ENCODE assay signal across 13 mouse cellular contexts in the genomic region with DNA sequence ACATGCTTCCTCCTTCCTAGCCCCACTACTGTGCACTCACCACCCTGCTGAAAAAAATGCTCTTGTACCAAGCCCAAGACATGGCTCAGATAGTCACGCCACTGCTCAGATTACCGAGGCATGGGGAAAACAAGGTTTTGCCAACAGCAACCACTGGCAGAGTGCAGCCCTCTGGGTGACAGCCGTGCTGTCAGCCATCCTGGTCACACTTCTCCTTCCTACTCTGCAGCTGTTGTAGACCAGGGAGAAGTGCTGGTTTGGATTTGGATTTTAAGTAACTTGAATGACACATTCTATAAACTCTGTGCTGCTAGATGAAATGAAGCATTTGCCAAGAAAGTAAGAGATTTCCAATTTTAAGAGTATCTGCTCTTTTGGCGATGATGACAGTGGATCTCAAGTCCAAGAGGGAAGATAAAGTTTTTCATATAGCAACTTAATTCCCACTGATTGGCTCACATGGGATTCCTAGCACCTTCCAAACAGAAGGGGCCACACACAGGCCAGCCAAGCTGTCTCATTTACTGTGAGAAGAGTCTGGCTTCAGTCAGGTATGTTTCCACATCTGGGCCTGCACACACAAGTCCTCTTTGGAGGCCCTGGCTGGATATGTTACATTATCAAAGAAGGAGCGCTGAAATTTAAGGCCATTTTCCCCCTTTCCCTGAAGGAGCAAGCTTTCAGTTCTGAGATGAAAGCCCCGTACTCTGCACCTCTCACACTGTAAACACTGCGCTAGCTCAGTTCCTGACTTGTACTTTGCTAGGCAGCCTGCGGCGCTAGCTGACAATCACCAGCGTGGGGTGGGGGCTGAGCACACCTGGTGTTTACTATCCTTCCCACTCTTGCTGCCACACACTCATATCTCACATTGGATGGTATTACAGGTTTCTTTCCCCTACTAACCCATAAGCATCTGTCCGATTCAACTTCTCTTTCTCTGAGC.
DNase-seq lines count a peak whose midpoint lies in the region; ATAC-seq lines count a peak whose summit lies in the region.
"Had no signal": no experiment of that assay in that cellular context is flagged by ENCODE, and none has a peak within 500 bp of the region (broad histone marks: within the 10 kb centered on the region; RNA-seq: fewer than 3 reads in every experiment).

No protein-coding gene starts in this region.

- H3K4me3 ChIP-seq in lung, embryonic 16.5 days (ENCODE audit: low read length), result no peak overlapping the region
- no peak overlapping the region for H3K4me3 ChIP-seq in intestine, embryonic 15.5 days (replicated peaks)
- H3K4me3 ChIP-seq in stomach, embryonic 14.5 days (ENCODE audit: low read depth, low read length), result no peak overlapping the region
- H3K4me3 ChIP-seq in forebrain, embryonic 15.5 days, result no peak overlapping the region
- H3K4me3 ChIP-seq: erythroblast, embryonic 14.5 days had no signal

- peaks cover 2% of the 10 kb centered on the region; the same call in 1 of the 2 replicates for H3K36me3 ChIP-seq in lung, embryonic 16.5 days (ENCODE audit: control insufficient read depth, insufficient read depth, low read length)
- H3K36me3 ChIP-seq in intestine, embryonic 15.5 days, result peaks cover 7% of the 10 kb centered on the region; the same call in 1 of the 2 replicates
- no peaks in the 10 kb centered on the region; the same call in 1 of the 2 replicates for H3K36me3 ChIP-seq in stomach, embryonic 14.5 days (ENCODE audit: control insufficient read depth, insufficient read depth, low read length)
- peaks cover 18% of the 10 kb centered on the region; the same call in 1 of the 2 replicates for H3K36me3 ChIP-seq in forebrain, embryonic 15.5 days

- 24% methylated on average over 11 of the region's 11 CpGs for WGBS in lung, embryonic 16.5 days
- 57% methylated on average over 11 of the region's 11 CpGs for WGBS in intestine, embryonic 15.5 days
- WGBS in stomach, embryonic 14.5 days, result 39% methylated on average over 11 of the region's 11 CpGs
- 90% methylated on average over 11 of the region's 11 CpGs for WGBS in forebrain, embryonic 15.5 days

- H3K27me3 ChIP-seq in lung, embryonic 16.5 days (ENCODE audit: control insufficient read depth, insufficient read depth, low read depth, low read length), result no peaks in the 10 kb centered on the region
- no peaks in the 10 kb centered on the region for H3K27me3 ChIP-seq in intestine, embryonic 15.5 days (replicated peaks)
- H3K27me3 ChIP-seq in stomach, embryonic 14.5 days (ENCODE audit: control insufficient read depth, insufficient read depth, low read length), result no peaks in the 10 kb centered on the region
- H3K27me3 ChIP-seq in forebrain, embryonic 15.5 days, result no peaks in the 10 kb centered on the region

- peak; percentile 92 for ATAC-seq in lung, embryonic 16.5 days (ENCODE audit: low read depth)
- ATAC-seq in intestine, embryonic 15.5 days, result 0 out of 2 replicates have a peak, but pooled peaks have one; percentile 51
- ATAC-seq in stomach, embryonic 14.5 days (ENCODE audit: insufficient number of reproducible peaks, insufficient read depth, low FRiP score, low read depth), result peak; percentile 79
- no peak for ATAC-seq in forebrain, embryonic 15.5 days (replicated peaks)

- no peak overlapping the region; the same call in 1 of the 2 replicates for H3K9ac ChIP-seq in lung, embryonic 16.5 days (ENCODE audit: low read length)
- no peak overlapping the region for H3K9ac ChIP-seq in intestine, embryonic 15.5 days
- no peak overlapping the region for H3K9ac ChIP-seq in stomach, embryonic 14.5 days (replicated peaks; ENCODE audit: low read depth, low read length)
- H3K9ac ChIP-seq in forebrain, embryonic 15.5 days (replicated peaks), result no peak overlapping the region
- H3K9ac ChIP-seq: liver, embryonic 14.5 days had no signal

- H3K9me3 ChIP-seq in lung, embryonic 16.5 days (ENCODE audit: control insufficient read depth, low read length), result no peaks in the 10 kb centered on the region
- H3K9me3 ChIP-seq in intestine, embryonic 15.5 days, result no peaks in the 10 kb centered on the region
- H3K9me3 ChIP-seq in stomach, embryonic 14.5 days (ENCODE audit: control insufficient read depth, low read depth, low read length), result no peaks in the 10 kb centered on the region
- no peaks in the 10 kb centered on the region for H3K9me3 ChIP-seq in forebrain, embryonic 15.5 days

- DNase-seq in lung, postnatal 25 days (ENCODE audit: low spot score), result no peak
- peak; percentile 79 for DNase-seq in thymus, postnatal 4 days
- no peak for DNase-seq in cerebellum, adult 18-20 months
- DNase-seq: cerebellum, adult 9-10 months; heart, postnatal 10 days; retina, postnatal 1 day had no signal

- peak overlapping the region; percentile 29 for H3K27ac ChIP-seq in lung, embryonic 16.5 days (ENCODE audit: low read length)
- H3K27ac ChIP-seq in intestine, embryonic 15.5 days, result peak overlapping the region; percentile 56
- H3K27ac ChIP-seq in stomach, embryonic 14.5 days (ENCODE audit: low read length), result peak overlapping the region; percentile 56
- H3K27ac ChIP-seq in forebrain, embryonic 15.5 days (replicated peaks), result no peak overlapping the region
- H3K27ac ChIP-seq: liver, embryonic 14.5 days had no signal

- no peak overlapping the region for H3K4me2 ChIP-seq in lung, embryonic 16.5 days (ENCODE audit: low read depth, low read length)
- no peak overlapping the region for H3K4me2 ChIP-seq in intestine, embryonic 15.5 days (replicated peaks)
- H3K4me2 ChIP-seq in stomach, embryonic 14.5 days (replicated peaks; ENCODE audit: low read depth, low read length), result no peak overlapping the region
- no peak overlapping the region for H3K4me2 ChIP-seq in forebrain, embryonic 15.5 days (replicated peaks)
- H3K4me2 ChIP-seq: midbrain, embryonic 11.5 days had no signal

- peaks cover 23% of the 10 kb centered on the region for H3K4me1 ChIP-seq in lung, embryonic 16.5 days (replicated peaks; ENCODE audit: control insufficient read depth, insufficient read depth, low read length)
- H3K4me1 ChIP-seq in intestine, embryonic 15.5 days (replicated peaks), result peaks cover 14% of the 10 kb centered on the region
- peaks cover 11% of the 10 kb centered on the region for H3K4me1 ChIP-seq in stomach, embryonic 14.5 days (ENCODE audit: control insufficient read depth, insufficient read depth, low read length)
- H3K4me1 ChIP-seq in forebrain, embryonic 15.5 days, result no peaks in the 10 kb centered on the region
